Mouse (Mus musculus) embryo, embryonic 10 days (tissue): ENCODE measurements around the gene Cops8.

Experiments
- DNase-seq: peaks from one replicate; pipeline ENCODE4 v3.0.0-alpha.2; 2015; ENCODE audit warnings: low spot score

Cops8 gene

DNA sequence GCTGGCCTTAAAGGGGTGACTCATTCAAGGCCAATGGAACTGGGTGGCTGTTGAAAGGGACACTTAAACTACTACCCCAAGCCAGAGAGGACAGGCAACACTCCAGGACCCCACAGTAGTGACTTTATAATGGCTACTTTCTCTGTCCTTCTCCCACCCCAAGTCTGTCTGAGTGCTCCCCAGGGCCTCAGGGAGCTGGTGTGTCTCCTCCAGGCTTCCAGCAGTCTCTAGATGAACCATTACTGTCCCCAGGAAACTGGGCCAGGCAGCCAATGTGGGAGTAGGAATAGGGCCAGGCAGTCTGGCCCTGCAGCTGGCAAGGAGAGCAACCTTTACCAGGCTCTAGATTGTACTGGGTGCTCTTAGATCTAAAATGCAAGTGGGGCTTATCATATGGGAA lies 49.0 kb downstream of the Cops8 start:
- no peak for DNase-seq

DNA sequence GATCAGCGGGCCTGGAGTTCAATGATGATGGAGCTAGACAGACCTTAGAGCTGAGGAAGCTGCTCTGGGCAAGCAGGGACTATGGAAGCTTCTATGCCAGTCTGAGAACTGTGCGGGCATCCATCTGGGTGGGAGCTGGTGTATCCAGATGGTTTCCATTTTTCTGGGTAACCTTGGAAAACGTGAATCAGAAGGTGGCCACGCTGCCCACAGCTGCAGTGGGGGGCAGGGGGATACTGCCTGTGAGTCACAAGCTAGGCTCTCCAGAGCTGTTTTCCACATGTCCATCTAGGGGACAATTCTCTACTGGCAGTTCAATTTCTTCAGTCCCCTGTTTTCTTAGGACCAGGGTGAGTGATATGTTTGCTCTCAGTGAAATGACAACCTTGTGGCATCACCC lies 49.8 kb downstream of the Cops8 start:
- DNase-seq, result no peak

DNA sequence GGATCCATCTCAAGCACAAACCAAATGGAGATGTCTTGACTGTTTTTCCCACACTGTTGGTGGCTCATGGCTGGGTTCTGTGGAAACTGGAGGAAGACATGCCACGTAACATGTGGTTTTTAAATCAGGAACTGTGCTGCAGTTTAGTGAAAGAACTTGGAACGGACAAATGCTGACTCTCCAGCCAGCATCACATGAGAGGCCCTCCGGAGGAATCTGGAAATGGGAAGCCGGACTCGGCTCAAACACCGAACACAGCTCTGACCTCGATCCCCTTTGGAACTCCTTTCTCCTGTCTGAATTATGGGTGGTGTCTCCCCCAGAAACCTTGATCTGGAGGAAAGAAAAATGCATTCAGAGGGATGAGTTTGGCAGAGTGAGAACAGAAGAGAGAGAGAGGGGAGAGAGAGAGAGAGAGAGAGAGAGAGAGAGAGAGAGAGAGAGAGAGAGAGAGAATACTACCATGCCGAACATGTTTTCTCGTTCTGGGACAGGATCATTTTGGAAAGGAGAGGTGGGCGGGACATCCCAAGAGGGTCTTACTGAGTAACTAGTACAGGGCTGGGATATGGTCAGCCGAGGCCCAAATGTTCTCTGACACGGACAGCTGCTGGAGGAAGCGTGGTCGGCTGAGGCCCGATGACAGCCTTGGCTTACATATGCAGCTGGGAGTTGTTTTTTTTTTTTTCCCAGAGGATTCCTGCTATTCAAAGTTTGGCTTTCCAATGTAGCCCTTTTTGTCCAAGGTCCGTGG lies 53.9 kb downstream of the Cops8 start:
- no peak for DNase-seq

DNA sequence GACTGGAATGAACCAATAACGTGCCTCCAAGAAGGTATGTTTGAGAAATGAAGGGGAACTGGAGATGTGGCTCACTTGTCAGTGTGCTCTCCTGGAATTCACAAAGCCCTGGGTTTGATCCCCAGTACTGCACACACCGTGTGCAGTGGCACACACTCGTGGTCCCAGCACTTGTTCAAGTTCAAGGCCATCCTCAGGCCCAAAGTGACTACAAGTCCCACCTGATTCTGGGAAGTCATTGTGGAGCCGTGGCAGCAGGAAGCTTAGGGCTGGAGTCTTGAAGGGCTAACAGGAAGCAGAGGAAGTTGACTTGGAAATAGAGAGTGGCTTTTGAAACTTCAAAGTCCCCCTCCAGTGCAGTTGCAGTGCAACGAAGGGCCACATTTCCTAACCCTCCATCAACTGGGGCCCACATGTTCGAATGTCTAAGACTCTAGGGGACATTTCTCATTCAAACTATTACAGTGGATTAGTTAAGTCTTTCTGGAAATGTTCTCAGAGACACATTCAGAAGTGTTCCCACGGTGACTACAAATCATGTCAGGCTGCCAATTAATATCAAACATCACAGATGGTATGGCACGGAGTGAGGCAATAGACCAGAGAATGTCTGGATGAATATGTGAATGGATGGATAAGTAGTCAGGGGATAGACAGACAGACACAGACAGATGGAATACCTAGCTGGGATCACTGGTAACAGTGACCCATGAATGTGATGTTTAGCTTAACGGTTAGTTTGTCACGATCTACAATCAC lies 54.7 kb downstream of the Cops8 start:
- DNase-seq, result no peak

DNA sequence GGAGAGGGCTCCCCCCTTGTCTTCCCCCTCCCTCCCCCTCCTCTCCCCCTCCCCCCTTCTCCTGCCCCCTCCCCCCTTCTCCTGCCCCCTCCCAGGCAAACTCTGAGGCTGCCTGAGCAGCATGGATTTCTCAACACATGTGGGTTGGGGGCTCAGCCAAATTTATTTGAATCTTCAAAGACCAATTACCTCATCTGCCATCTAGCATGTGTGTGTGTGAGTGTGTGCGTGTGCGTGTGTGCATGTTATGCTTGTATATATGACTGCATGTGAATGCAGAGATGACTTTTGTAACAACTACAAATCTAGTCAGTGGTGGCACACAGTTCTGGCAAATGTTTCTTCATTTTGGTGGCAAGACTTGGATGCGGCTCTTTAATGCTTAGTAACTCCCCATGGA lies 55.8 kb downstream of the Cops8 start:
- no peak for DNase-seq

DNA sequence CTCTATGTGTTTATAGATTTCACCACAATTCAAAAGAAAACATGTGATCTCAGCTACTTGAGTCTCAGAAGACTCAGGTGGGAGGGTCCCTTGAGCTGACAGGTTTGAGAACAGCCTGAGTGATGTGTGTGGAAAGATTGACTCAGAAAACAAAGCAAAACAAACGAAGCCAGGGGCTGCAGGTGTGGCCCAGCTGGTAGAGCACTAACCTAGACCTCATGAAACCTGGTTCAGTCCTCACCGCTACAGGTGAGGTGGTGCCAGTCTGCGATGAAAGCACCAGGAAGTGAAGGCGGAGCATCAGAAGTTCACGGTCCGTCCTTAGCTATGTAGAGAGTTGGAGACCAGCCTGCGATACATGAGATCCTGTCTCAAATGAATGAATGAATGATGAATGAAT lies 57.4 kb downstream of the Cops8 start:
- no peak for DNase-seq

DNA sequence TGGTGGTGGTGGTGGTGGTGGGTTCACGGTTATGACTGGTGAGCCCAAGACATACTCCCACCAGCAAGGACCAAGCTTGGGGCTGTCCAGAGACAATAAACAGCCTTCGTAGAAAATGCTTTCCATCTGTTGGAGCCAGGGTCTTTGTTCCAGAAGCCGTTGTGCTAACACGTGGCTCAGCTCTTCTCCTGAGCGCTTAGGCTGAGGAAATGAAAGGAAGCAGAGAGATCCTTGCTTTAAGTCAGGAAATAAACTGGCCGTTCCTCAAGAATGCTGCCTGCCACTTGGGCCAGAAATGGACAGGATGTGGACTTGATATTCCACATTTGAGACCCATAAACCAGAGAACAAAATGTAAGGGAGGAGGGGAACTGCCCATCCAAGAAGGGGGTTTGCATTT lies 59.7 kb downstream of the Cops8 start:
- no peak for DNase-seq
